Mouse (Mus musculus) C2C12 (cell line): ENCODE measurements around the gene Ogfrl1.

Source experiments
- CTCF ChIP-seq: IDR thresholded peaks from one replicate; pipeline ENCODE4 v1.5.1; 2011; ENCODE audit not compliant: control insufficient read depth, insufficient read depth, insufficient read length
- MAX ChIP-seq: IDR thresholded peaks from one replicate; pipeline ENCODE4 v1.6.1; 2011; ENCODE audit warnings: mild to moderate bottlenecking, control low read depth
- MYOG ChIP-seq: IDR thresholded peaks from one replicate; pipeline ENCODE4 v1.6.1; 2011; ENCODE audit not compliant: control insufficient read depth, insufficient read length; ENCODE audit errors: extremely low read depth
- USF1 ChIP-seq: IDR thresholded peaks from one replicate; pipeline ENCODE4 v1.6.1; 2011; ENCODE audit warnings: low read depth, mild to moderate bottlenecking, control low read depth, moderate library complexity

DNA sequence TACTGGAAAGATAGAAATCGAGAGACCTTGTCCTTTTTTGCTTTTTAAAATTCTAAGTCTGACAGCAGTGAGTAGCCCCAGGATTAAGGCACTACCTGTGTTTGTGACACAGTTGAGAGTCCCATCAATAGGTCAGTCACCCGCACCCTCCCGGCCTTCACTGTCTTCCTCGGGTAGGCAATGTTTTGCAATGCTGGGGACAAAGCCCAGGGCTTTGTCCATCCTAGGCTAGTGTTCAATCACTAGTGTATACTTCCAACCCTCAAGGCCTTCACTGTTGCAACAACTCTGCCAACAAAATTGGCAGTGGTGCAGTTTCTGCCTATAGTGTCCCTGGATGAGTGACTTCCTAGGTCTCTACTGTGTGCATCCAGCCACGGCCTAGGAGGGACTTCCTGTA is 14.0 kb upstream of the Ogfrl1 start:
- TF ChIP-seq CTCF: no peak
- no peak for TF ChIP-seq USF1
- no peak for TF ChIP-seq MYOG
- no peak for TF ChIP-seq MAX
